Mouse (Mus musculus): ENCODE measurements around the gene Plekha5. TPM values are rescaled to one million over a fixed set of nuclear protein-coding genes. Genes with fewer than 3 reads are reported as not detected.

The Plekha5 gene
- total RNA-seq, 2 experiments from 2014 or later: 78.0 to 107 TPM

- DNase-seq (ENCODE audit: extremely low spot score in 1 of 2, low spot score in 1 of 2): no peak
Measured at GRCm38 (mm10) chr6:140633616-140634015, 209.8 kb downstream of the Plekha5 start.

- no peak for DNase-seq (ENCODE audit: extremely low spot score in 1 of 2, low spot score in 1 of 2)
Measured at GRCm38 (mm10) chr6:140636290-140636689, 212.4 kb downstream of the Plekha5 start.

- DNase-seq (ENCODE audit: extremely low spot score in 1 of 2, low spot score in 1 of 2): no peak
Measured at GRCm38 (mm10) chr6:140642010-140642409, 218.2 kb downstream of the Plekha5 start.

- no peak for DNase-seq (ENCODE audit: extremely low spot score in 1 of 2, low spot score in 1 of 2)
Measured at GRCm38 (mm10) chr6:140642655-140643054, 218.8 kb downstream of the Plekha5 start.

GRCm38 (mm10) chr6:140645931-140646330 is 222.1 kb downstream of the Plekha5 start:
- DNase-seq (ENCODE audit: extremely low spot score in 1 of 2, low spot score in 1 of 2): no peak

Other genes starting within 250 kb of the Plekha5 start
- gene Aebp2, start 198.6 kb downstream of the Plekha5 start, total RNA-seq (2021): 10 to 100 TPM; 52.6 to 58.2 TPM